Mouse (Mus musculus) embryonic fibroblast, embryonic 13.5 days (primary cell): ENCODE results near the gene AA986860.

Experiments used
- CTCF ChIP-seq: IDR thresholded peaks from 2 replicates; pipeline ENCODE4 v1.5.1; 2011; ENCODE audit warnings: mild to moderate bottlenecking, control low read depth, low read length, moderate library complexity, borderline replicate concordance; ENCODE audit not compliant: insufficient read depth
- POLR2A ChIP-seq: IDR thresholded peaks from 2 replicates; pipeline ENCODE4 v1.6.1; 2011; ENCODE audit warnings: low read depth, mild to moderate bottlenecking, control low read depth, low read length, moderate library complexity

- TF ChIP-seq CTCF (no peak), POLR2A (no peak)
Measured at GRCm38 (mm10) chr1:130701976-130702375, 29.8 kb upstream of the AA986860 start.
